Mouse (Mus musculus) kidney, embryonic 14.5 days (tissue): ENCODE data around the gene Ch25h. TPM values are rescaled to one million over a fixed set of nuclear protein-coding genes. Genes with fewer than 3 reads are reported as not detected.

Experiments used
- ATAC-seq: fragments of 200-750 bp; cut with Nextera tagmentation; 2 replicates; pipeline ENCODE4 v1.8.0; 2017; ENCODE audit warnings: moderate number of reproducible peaks, mild to moderate bottlenecking, moderate TSS enrichment, moderate library complexity; ENCODE audit not compliant: low FRiP score, low TSS enrichment
- H3K27ac ChIP-seq: fragments of 300-500 bp; sonication (generic); 2 replicates; pipeline ENCODE4 v1.5.1; 2014; ENCODE audit warnings: low read depth, mild to moderate bottlenecking, low read length, moderate library complexity, mixed read lengths
- H3K27me3 ChIP-seq: fragments of 300-500 bp; sonication (generic); 2 replicates; pipeline ENCODE4 v1.6.1; 2014; ENCODE audit warnings: mild to moderate bottlenecking, low read length; ENCODE audit not compliant: control insufficient read depth, insufficient read depth
- H3K36me3 ChIP-seq: fragments of 300-500 bp; sonication (generic); 2 replicates; pipeline ENCODE4 v1.6.1; 2014; ENCODE audit warnings: low read length, mixed read lengths; ENCODE audit not compliant: control insufficient read depth, insufficient read depth
- H3K4me1 ChIP-seq: fragments of 300-500 bp; sonication (generic); 2 replicates; pipeline ENCODE4 v1.6.1; 2014; ENCODE audit warnings: low read length, mixed read lengths; ENCODE audit not compliant: control insufficient read depth, insufficient read depth
- H3K4me2 ChIP-seq: fragments of 300-500 bp; sonication (generic); replicated peaks from 2 replicates; pipeline ENCODE4 v1.6.1; 2014; ENCODE audit warnings: low read depth, mild to moderate bottlenecking, low read length
- H3K4me3 ChIP-seq: fragments of 300-500 bp; sonication (generic); 2 replicates; pipeline ENCODE4 v1.5.1; 2014; ENCODE audit warnings: mild to moderate bottlenecking, low read length
- H3K9ac ChIP-seq: fragments of 300-500 bp; sonication (generic); 2 replicates; pipeline ENCODE4 v1.6.1; 2014; ENCODE audit warnings: low read depth, mild to moderate bottlenecking, low read length, moderate library complexity
- H3K9me3 ChIP-seq: fragments of 300-500 bp; sonication (generic); 2 replicates; pipeline ENCODE4 v1.6.1; 2016; ENCODE audit warnings: low read length; ENCODE audit not compliant: control insufficient read depth
- WGBS: fragments of 180-500 bp; shearing (Covaris S2); extraction: QIAGEN DNeasy Blood & Tissue Kit; methylation state at CpG from one replicate; pipeline ENCODE4 v1.1.7; 2014; 5-methylcytosine and 5-hydroxymethylcytosine counted together
- polyA plus RNA-seq: library from polyadenylated mRNA; unstranded; fragments of >200 nt; fragmentation: Nextera tagmentation; extraction: Ambion mirVana; gene quantifications from 2 replicates; pipeline ENCODE4 v1.2.1, GENCODE M21; 2014

The Ch25h gene
- polyA plus RNA-seq, 1 experiment from 2014 or later: 2.1 TPM

DNA sequence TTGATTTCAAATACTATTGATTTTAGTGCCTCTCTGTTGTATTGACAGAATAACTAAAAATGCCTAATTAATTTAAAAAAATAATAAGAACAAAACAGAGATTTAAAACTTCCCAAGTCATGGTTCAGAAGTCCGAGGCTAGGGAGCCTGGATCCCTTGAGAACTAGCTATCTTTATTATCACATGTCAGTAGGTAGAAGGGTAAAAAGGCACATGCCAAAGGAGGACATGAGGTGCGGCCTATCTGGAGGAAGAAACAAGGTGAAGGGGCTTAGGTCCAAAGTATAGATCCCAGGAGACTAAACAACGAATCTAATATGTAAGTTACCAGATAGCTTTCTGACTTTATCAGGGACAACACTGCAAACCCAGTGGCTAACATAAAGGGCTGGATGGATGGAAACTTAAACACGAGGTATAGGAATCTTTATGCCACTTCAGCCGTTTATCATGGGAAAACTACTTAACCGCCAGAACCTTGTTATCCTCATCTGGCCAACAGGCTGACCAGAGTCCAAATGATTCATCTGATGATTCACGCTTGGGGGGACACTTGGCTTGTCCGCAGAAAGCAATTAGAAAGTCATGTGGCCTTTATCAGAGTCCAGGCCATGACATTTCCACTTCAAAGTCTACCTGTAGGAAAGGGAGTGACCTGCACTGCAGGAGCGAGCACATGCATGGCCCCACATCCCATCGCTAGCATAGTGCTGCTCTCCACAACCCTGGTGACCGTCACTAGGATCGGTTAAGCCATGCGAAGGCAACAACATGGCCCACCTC lies 43.0 kb upstream of the Ch25h start:
- Histone ChIP-seq H3K27me3 (no peaks in the 10 kb centered on the region), H3K9ac (no peak overlapping the region), H3K4me3 (no peak overlapping the region), H3K4me2 (no peak overlapping the region), H3K36me3 (0 out of 2 replicates have a peak, but pooled peaks cover 3% of the 10 kb centered on the region), H3K9me3 (no peaks in the 10 kb centered on the region), H3K4me1 (no peaks in the 10 kb centered on the region), H3K27ac (no peak overlapping the region)
- no peak for ATAC-seq
- WGBS: 88% methylated on average over 13 of the region's 13 CpGs

- Histone ChIP-seq H3K4me3 (no peak overlapping the region), H3K4me2 (no peak overlapping the region), H3K27me3 (no peaks in the 10 kb centered on the region), H3K4me1 (no peaks in the 10 kb centered on the region), H3K9me3 (no peaks in the 10 kb centered on the region), H3K9ac (no peak overlapping the region), H3K36me3 (0 out of 2 replicates have a peak, but pooled peaks cover 3% of the 10 kb centered on the region), H3K27ac (no peak overlapping the region)
- ATAC-seq: no peak
- 80% methylated on average over 3 of the region's 3 CpGs for whole genome bisulfite sequencing
Observed at GRCm38 (mm10) chr19:34517197-34517596, 42.2 kb upstream of the Ch25h start.

- no peak overlapping the region for H3K4me2 ChIP-seq
- ATAC-seq: no peak
- H3K27me3 ChIP-seq: no peaks in the 10 kb centered on the region
- H3K9ac ChIP-seq: no peak overlapping the region
- WGBS: 88% methylated on average over 2 of the region's 2 CpGs
- H3K4me1 ChIP-seq: no peaks in the 10 kb centered on the region
- H3K9me3 ChIP-seq: no peaks in the 10 kb centered on the region
- H3K36me3 ChIP-seq: 0 out of 2 replicates have a peak, but pooled peaks cover 3% of the 10 kb centered on the region
- H3K4me3 ChIP-seq: no peak overlapping the region
- no peak overlapping the region for H3K27ac ChIP-seq
Observed at GRCm38 (mm10) chr19:34516346-34516745, 41.4 kb upstream of the Ch25h start.

GRCm38 (mm10) chr19:34515681-34516080 lies 40.7 kb upstream of the Ch25h start:
- Histone ChIP-seq H3K27ac (no peak overlapping the region), H3K4me3 (no peak overlapping the region), H3K36me3 (0 out of 2 replicates have a peak, but pooled peaks cover 3% of the 10 kb centered on the region), H3K4me1 (no peaks in the 10 kb centered on the region), H3K9me3 (no peaks in the 10 kb centered on the region), H3K4me2 (no peak overlapping the region), H3K9ac (no peak overlapping the region), H3K27me3 (no peaks in the 10 kb centered on the region)
- ATAC-seq: no peak
- WGBS: 81% methylated on average over 3 of the region's 3 CpGs

DNA sequence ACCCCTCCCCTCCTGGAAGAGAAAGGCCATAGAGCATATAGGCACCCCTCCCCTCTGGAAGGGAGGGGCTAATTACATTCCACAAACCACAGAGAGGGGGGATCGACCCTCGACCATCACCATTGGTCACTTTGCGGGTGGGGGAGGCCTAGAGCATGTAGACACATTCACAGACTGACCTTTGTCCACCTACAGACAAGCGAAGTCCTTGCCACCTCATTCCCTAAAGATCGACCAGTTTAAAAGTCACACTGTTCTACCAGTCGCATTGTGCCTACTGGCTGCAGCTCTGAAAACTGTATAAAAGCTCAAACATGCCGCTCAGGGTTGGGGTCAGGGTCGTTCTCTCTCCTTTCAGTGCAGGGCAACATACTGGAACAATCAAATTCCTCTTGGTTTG lies 36.6 kb upstream of the Ch25h start:
- WGBS: 82% methylated on average over 8 of the region's 8 CpGs

GRCm38 (mm10) chr19:34510717-34511116 lies 35.8 kb upstream of the Ch25h start:
- Histone ChIP-seq H3K27me3 (no peaks in the 10 kb centered on the region), H3K27ac (no peak overlapping the region), H3K4me1 (no peaks in the 10 kb centered on the region), H3K9me3 (no peaks in the 10 kb centered on the region), H3K4me3 (no peak overlapping the region), H3K36me3 (peaks cover 4% of the 10 kb centered on the region; the same call in 1 of the 2 replicates), H3K4me2 (no peak overlapping the region), H3K9ac (no peak overlapping the region)
- WGBS: 89% methylated on average over 5 of the region's 5 CpGs
- no peak for ATAC-seq

More for the DNA sequence above, 36.6 kb upstream of the Ch25h start:
- H3K9me3 ChIP-seq: no peaks in the 10 kb centered on the region
- peaks cover 1% of the 10 kb centered on the region; the same call in 1 of the 2 replicates for H3K36me3 ChIP-seq
- ATAC-seq: no peak
- H3K4me1 ChIP-seq: no peaks in the 10 kb centered on the region
- no peaks in the 10 kb centered on the region for H3K27me3 ChIP-seq
- no peak overlapping the region for H3K27ac ChIP-seq
- no peak overlapping the region for H3K9ac ChIP-seq
- H3K4me2 ChIP-seq: no peak overlapping the region
- H3K4me3 ChIP-seq: no peak overlapping the region

DNA sequence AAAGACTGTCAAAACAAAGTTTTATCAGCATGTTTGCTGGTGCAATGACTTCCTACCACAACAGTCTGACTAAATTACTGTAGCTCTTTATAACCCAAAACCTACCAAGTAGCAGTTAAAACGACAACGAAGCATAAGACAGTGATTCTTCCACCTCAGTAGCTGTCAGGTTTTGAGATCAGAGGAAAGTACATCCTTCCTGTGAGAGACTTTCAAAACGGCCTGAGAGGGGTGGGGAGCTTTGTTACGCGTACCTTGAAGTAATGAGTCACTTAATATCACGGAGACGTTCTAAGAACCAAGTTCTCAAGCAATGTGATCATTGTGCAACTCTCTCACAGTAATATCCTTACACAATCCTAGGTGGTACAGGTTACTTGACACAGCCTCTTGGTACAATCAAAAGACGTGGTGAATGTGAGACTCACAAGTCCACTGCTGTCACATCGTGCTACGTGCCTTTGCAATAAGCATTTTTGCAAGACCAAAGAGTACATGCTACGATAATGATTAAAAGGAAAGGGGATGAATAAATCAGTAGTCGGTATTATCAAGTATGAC lies 30.3 kb upstream of the Ch25h start:
- Histone ChIP-seq H3K36me3 (peaks cover 4% of the 10 kb centered on the region; the same call in 1 of the 2 replicates), H3K4me2 (no peak overlapping the region), H3K4me1 (no peaks in the 10 kb centered on the region), H3K9ac (no peak overlapping the region), H3K4me3 (no peak overlapping the region), H3K9me3 (no peaks in the 10 kb centered on the region), H3K27ac (no peak overlapping the region), H3K27me3 (no peaks in the 10 kb centered on the region)
- ATAC-seq: no peak
- 88% methylated on average over 12 of the region's 12 CpGs for WGBS

GRCm38 (mm10) chr19:34500763-34501162 lies 25.8 kb upstream of the Ch25h start:
- Histone ChIP-seq H3K36me3 (no peaks in the 10 kb centered on the region; the same call in 1 of the 2 replicates), H3K4me2 (no peak overlapping the region), H3K9me3 (no peaks in the 10 kb centered on the region), H3K27ac (no peak overlapping the region), H3K4me3 (no peak overlapping the region), H3K27me3 (no peaks in the 10 kb centered on the region), H3K9ac (no peak overlapping the region), H3K4me1 (no peaks in the 10 kb centered on the region)
- WGBS: 61% methylated on average over 4 of the region's 4 CpGs
- ATAC-seq: peak; percentile 77

DNA sequence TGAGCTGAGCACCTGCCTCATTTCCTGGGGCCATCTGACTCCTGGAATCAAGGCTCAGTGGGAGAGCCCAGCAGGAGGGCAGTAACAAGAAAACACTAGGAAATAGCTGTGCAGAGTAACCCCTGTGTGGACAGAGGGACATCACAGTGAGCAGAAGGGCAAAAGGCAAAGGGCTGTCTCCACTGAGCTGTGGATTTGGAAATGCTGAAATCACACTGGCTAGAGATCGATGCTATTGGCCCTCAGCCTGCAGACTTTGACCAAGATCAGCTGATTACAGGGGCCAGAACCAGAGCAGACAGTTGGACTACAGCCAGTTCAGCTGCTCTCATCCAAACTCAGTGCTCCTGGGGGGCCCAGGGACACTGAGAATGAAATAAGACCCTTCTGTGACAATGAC lies 21.4 kb upstream of the Ch25h start:
- no peaks in the 10 kb centered on the region for H3K9me3 ChIP-seq
- H3K27ac ChIP-seq: no peak overlapping the region
- peaks cover 2% of the 10 kb centered on the region; the same call in 1 of the 2 replicates for H3K36me3 ChIP-seq
- no peak for ATAC-seq
- H3K27me3 ChIP-seq: no peaks in the 10 kb centered on the region
- H3K4me3 ChIP-seq: no peak overlapping the region
- WGBS: 73% methylated on average over 1 of the region's 1 CpGs
- no peak overlapping the region for H3K4me2 ChIP-seq
- H3K4me1 ChIP-seq: no peaks in the 10 kb centered on the region
- H3K9ac ChIP-seq: no peak overlapping the region
